Mouse (Mus musculus): ENCODE measurements around the gene Med27. TPM values are rescaled to one million over a fixed set of nuclear protein-coding genes. Genes with fewer than 3 reads are reported as not detected.
"Not testable (repeated sequence)": the region's sequence is repeated elsewhere in the genome, so short reads cannot be mapped to it uniquely, and the experiment has no call there.

Gene Med27
- polyA plus RNA-seq, 1 experiment from 2014 or later: 67.6 TPM

- H3K27ac ChIP-seq (replicated peaks); H3K4me2 ChIP-seq; H3K36me3 ChIP-seq; H3K9ac ChIP-seq (replicated peaks); H3K9me3 ChIP-seq (replicated peaks); H3K4me3 ChIP-seq (replicated peaks); ATAC-seq (ENCODE audit: low FRiP score); H3K27me3 ChIP-seq (replicated peaks): not testable (repeated sequence)
- WGBS: 90% methylated on average over 8 of the region's 9 CpGs
- peaks cover 19% of the 10 kb centered on the region for H3K4me1 ChIP-seq
Observed at GRCm38 (mm10) chr2:29527480-29527879, 180.9 kb downstream of the Med27 start.

GRCm38 (mm10) chr2:29528811-29529210, 182.2 kb downstream of the Med27 start:
- H3K4me3 ChIP-seq (replicated peaks): no peak overlapping the region
- peaks cover 18% of the 10 kb centered on the region for H3K4me1 ChIP-seq
- no peaks in the 10 kb centered on the region for H3K9me3 ChIP-seq (replicated peaks)
- H3K4me2 ChIP-seq: no peak overlapping the region
- H3K27me3 ChIP-seq (replicated peaks): no peaks in the 10 kb centered on the region
- no peak overlapping the region for H3K9ac ChIP-seq (replicated peaks)
- WGBS: 92% methylated on average over 5 of the region's 5 CpGs
- H3K36me3 ChIP-seq: no peaks in the 10 kb centered on the region
- ATAC-seq (ENCODE audit: low FRiP score): no peak
- no peak overlapping the region for H3K27ac ChIP-seq (replicated peaks)

GRCm38 (mm10) chr2:29529788-29530187, 183.2 kb downstream of the Med27 start:
- WGBS: 91% methylated on average over 2 of the region's 2 CpGs
- H3K4me1 ChIP-seq: peaks cover 12% of the 10 kb centered on the region; the same call in 1 of the 2 replicates
- not testable (repeated sequence) for H3K27ac ChIP-seq (replicated peaks); H3K36me3 ChIP-seq; H3K4me3 ChIP-seq (replicated peaks); H3K27me3 ChIP-seq (replicated peaks); ATAC-seq (ENCODE audit: low FRiP score); H3K9me3 ChIP-seq (replicated peaks); H3K4me2 ChIP-seq; H3K9ac ChIP-seq (replicated peaks)

GRCm38 (mm10) chr2:29532173-29532572, 185.6 kb downstream of the Med27 start:
- Histone ChIP-seq H3K4me1 (no peaks in the 10 kb centered on the region; the same call in 1 of the 2 replicates), H3K27ac (replicated peaks) (no peak overlapping the region), H3K4me3 (replicated peaks) (no peak overlapping the region), H3K9ac (replicated peaks) (no peak overlapping the region), H3K4me2 (no peak overlapping the region), H3K36me3 (no peaks in the 10 kb centered on the region), H3K27me3 (replicated peaks) (no peaks in the 10 kb centered on the region), H3K9me3 (replicated peaks) (no peaks in the 10 kb centered on the region)
- WGBS: 96% methylated on average over 3 of the region's 3 CpGs
- ATAC-seq (ENCODE audit: low FRiP score): no peak

GRCm38 (mm10) chr2:29532921-29533320, 186.3 kb downstream of the Med27 start:
- Histone ChIP-seq H3K4me3 (replicated peaks) (no peak overlapping the region), H3K4me2 (no peak overlapping the region), H3K9me3 (replicated peaks) (no peaks in the 10 kb centered on the region), H3K9ac (replicated peaks) (no peak overlapping the region), H3K4me1 (no peaks in the 10 kb centered on the region; the same call in 1 of the 2 replicates), H3K36me3 (no peaks in the 10 kb centered on the region), H3K27ac (replicated peaks) (no peak overlapping the region), H3K27me3 (replicated peaks) (no peaks in the 10 kb centered on the region)
- WGBS: 87% methylated on average over 5 of the region's 5 CpGs
- no peak for ATAC-seq (ENCODE audit: low FRiP score)

- Histone ChIP-seq H3K9ac (replicated peaks) (no peak overlapping the region), H3K27me3 (replicated peaks) (no peaks in the 10 kb centered on the region), H3K9me3 (replicated peaks) (no peaks in the 10 kb centered on the region), H3K4me2 (no peak overlapping the region), H3K4me1 (no peaks in the 10 kb centered on the region; the same call in 1 of the 2 replicates), H3K36me3 (no peaks in the 10 kb centered on the region), H3K4me3 (replicated peaks) (no peak overlapping the region), H3K27ac (replicated peaks) (no peak overlapping the region)
- no peak for ATAC-seq (ENCODE audit: low FRiP score)
- WGBS: 83% methylated on average over 5 of the region's 5 CpGs
Observed at GRCm38 (mm10) chr2:29535566-29536244, 189.1 kb downstream of the Med27 start.

GRCm38 (mm10) chr2:29536481-29536880, 189.9 kb downstream of the Med27 start:
- Histone ChIP-seq H3K9me3 (replicated peaks) (no peaks in the 10 kb centered on the region), H3K27me3 (replicated peaks) (no peaks in the 10 kb centered on the region), H3K4me3 (replicated peaks) (no peak overlapping the region), H3K4me1 (no peaks in the 10 kb centered on the region; the same call in 1 of the 2 replicates), H3K27ac (replicated peaks) (no peak overlapping the region), H3K4me2 (no peak overlapping the region), H3K36me3 (no peaks in the 10 kb centered on the region), H3K9ac (replicated peaks) (no peak overlapping the region)
- ATAC-seq (ENCODE audit: low FRiP score): no peak
- 89% methylated on average over 9 of the region's 9 CpGs for WGBS

GRCm38 (mm10) chr2:29537334-29537733, 190.7 kb downstream of the Med27 start:
- no peaks in the 10 kb centered on the region for H3K9me3 ChIP-seq (replicated peaks)

GRCm38 (mm10) chr2:29542039-29542438, 195.4 kb downstream of the Med27 start:
- Histone ChIP-seq H3K9me3 (replicated peaks) (no peaks in the 10 kb centered on the region), H3K27me3 (replicated peaks) (0 out of 2 replicates have a peak, but pooled peaks cover 5% of the 10 kb centered on the region), H3K9ac (replicated peaks) (no peak overlapping the region), H3K4me1 (peaks cover 8% of the 10 kb centered on the region), H3K4me2 (no peak overlapping the region), H3K36me3 (no peaks in the 10 kb centered on the region), H3K4me3 (replicated peaks) (no peak overlapping the region), H3K27ac (replicated peaks) (no peak overlapping the region)
- WGBS: 71% methylated on average over 13 of the region's 13 CpGs
- ATAC-seq (ENCODE audit: low FRiP score): no peak

More at GRCm38 (mm10) chr2:29537334-29537733, 190.7 kb downstream of the Med27 start:
- H3K4me1 ChIP-seq: no peaks in the 10 kb centered on the region; the same call in 1 of the 2 replicates
- no peaks in the 10 kb centered on the region for H3K36me3 ChIP-seq
- H3K4me3 ChIP-seq (replicated peaks): no peak overlapping the region
- H3K27me3 ChIP-seq (replicated peaks): no peaks in the 10 kb centered on the region
- ATAC-seq (ENCODE audit: low FRiP score): no peak
- H3K27ac ChIP-seq (replicated peaks): no peak overlapping the region
- WGBS: 77% methylated on average over 8 of the region's 8 CpGs
- H3K9ac ChIP-seq (replicated peaks): no peak overlapping the region
- no peak overlapping the region for H3K4me2 ChIP-seq

- ATAC-seq (ENCODE audit: low FRiP score): no peak
- Histone ChIP-seq H3K9ac (replicated peaks) (no peak overlapping the region), H3K4me2 (peak overlapping the region; percentile 38), H3K36me3 (no peaks in the 10 kb centered on the region), H3K27me3 (replicated peaks) (0 out of 2 replicates have a peak, but pooled peaks cover 5% of the 10 kb centered on the region), H3K9me3 (replicated peaks) (no peaks in the 10 kb centered on the region), H3K27ac (replicated peaks) (no peak overlapping the region), H3K4me3 (replicated peaks) (no peak overlapping the region), H3K4me1 (peaks cover 9% of the 10 kb centered on the region)
- WGBS: 11% methylated on average over 12 of the region's 12 CpGs
Observed at GRCm38 (mm10) chr2:29546571-29546970, 200.0 kb downstream of the Med27 start.

GRCm38 (mm10) chr2:29551816-29552585, 205.4 kb downstream of the Med27 start:
- Histone ChIP-seq H3K27ac (replicated peaks) (no peak overlapping the region), H3K36me3 (no peaks in the 10 kb centered on the region), H3K4me3 (replicated peaks) (no peak overlapping the region), H3K4me2 (no peak overlapping the region), H3K4me1 (peaks cover 1% of the 10 kb centered on the region), H3K9me3 (replicated peaks) (no peaks in the 10 kb centered on the region), H3K27me3 (replicated peaks) (no peaks in the 10 kb centered on the region), H3K9ac (replicated peaks) (no peak overlapping the region)
- ATAC-seq (ENCODE audit: low FRiP score): no peak
- 83% methylated on average over 7 of the region's 7 CpGs for WGBS
